15 mouse cellular contexts compared by ENCODE assay signal in genomic region chr14:55110076-55110475, GRCm38 (mm10). TPM values are rescaled to one million over a fixed set of nuclear protein-coding genes. Genes with fewer than 3 reads are reported as not detected.
A peak's percentile ranks its signal among the peaks of the same experiment; 100 is the strongest.
DNase-seq lines count a peak whose midpoint lies in the region; ATAC-seq and TF ChIP-seq lines count a peak whose summit lies in the region.
"Had no signal": no experiment of that assay in that cellular context is flagged by ENCODE, and none has a peak within 500 bp of the region (broad histone marks: within the 10 kb centered on the region; RNA-seq: fewer than 3 reads in every experiment).

No protein-coding gene starts in this region.

- peaks cover 8% of the 10 kb centered on the region; the same call in 1 of the 2 replicates for H3K36me3 ChIP-seq in forebrain, embryonic 15.5 days
- no peaks in the 10 kb centered on the region for H3K36me3 ChIP-seq in forebrain, embryonic 11.5 days (ENCODE audit: control insufficient read depth, insufficient read depth, low read length)
- H3K36me3 ChIP-seq in midbrain, embryonic 14.5 days (ENCODE audit: control insufficient read depth, insufficient read depth, low read length): peaks cover 17% of the 10 kb centered on the region
- H3K36me3 ChIP-seq in midbrain, embryonic 11.5 days (ENCODE audit: control insufficient read depth, insufficient read depth, low read length): no peaks in the 10 kb centered on the region
- peaks cover 17% of the 10 kb centered on the region for H3K36me3 ChIP-seq in hindbrain, embryonic 13.5 days

- H3K27ac ChIP-seq in forebrain, embryonic 15.5 days (replicated peaks): peak overlapping the region; percentile 92
- H3K27ac ChIP-seq in forebrain, embryonic 11.5 days (ENCODE audit: low read depth, low read length): no peak overlapping the region
- peak overlapping the region; percentile 79; the same call in 1 of the 2 replicates for H3K27ac ChIP-seq in midbrain, embryonic 14.5 days (replicated peaks; ENCODE audit: low read depth, low read length)
- no peak overlapping the region for H3K27ac ChIP-seq in midbrain, embryonic 11.5 days (ENCODE audit: low read depth, low read length)
- H3K27ac ChIP-seq in hindbrain, embryonic 13.5 days: peak overlapping the region; percentile 83; the same call in 1 of the 2 replicates
- peak overlapping the region; percentile 85 for H3K27ac ChIP-seq in olfactory bulb, adult 2 months (ENCODE audit: insufficient read depth, low read depth, low read length)
- H3K27ac ChIP-seq: heart, adult 2 months had no signal

- no peak overlapping the region for H3K4me2 ChIP-seq in forebrain, embryonic 15.5 days (replicated peaks)
- no peak overlapping the region for H3K4me2 ChIP-seq in forebrain, embryonic 11.5 days (ENCODE audit: low read depth, low read length, severe bottlenecking)
- H3K4me2 ChIP-seq in midbrain, embryonic 14.5 days (ENCODE audit: low read length): no peak overlapping the region
- H3K4me2 ChIP-seq in midbrain, embryonic 11.5 days: no peak overlapping the region
- no peak overlapping the region for H3K4me2 ChIP-seq in hindbrain, embryonic 13.5 days
- H3K4me2 ChIP-seq: lung, embryonic 14.5 days had no signal

- peaks cover 90% of the 10 kb centered on the region for H3K4me1 ChIP-seq in forebrain, embryonic 15.5 days
- peaks cover 20% of the 10 kb centered on the region for H3K4me1 ChIP-seq in forebrain, embryonic 11.5 days (replicated peaks; ENCODE audit: control insufficient read depth, insufficient read depth, low read length)
- H3K4me1 ChIP-seq in midbrain, embryonic 14.5 days (ENCODE audit: control insufficient read depth, insufficient read depth, low read length): peaks cover 58% of the 10 kb centered on the region
- H3K4me1 ChIP-seq in midbrain, embryonic 11.5 days (ENCODE audit: control insufficient read depth, insufficient read depth, low read length): peaks cover 29% of the 10 kb centered on the region
- H3K4me1 ChIP-seq in hindbrain, embryonic 13.5 days (replicated peaks): peaks cover 84% of the 10 kb centered on the region
- peaks cover 67% of the 10 kb centered on the region for H3K4me1 ChIP-seq in olfactory bulb, adult 2 months (ENCODE audit: control insufficient read depth, insufficient read depth, low read length)

- ATAC-seq in forebrain, embryonic 15.5 days (replicated peaks): no peak
- no peak for ATAC-seq in forebrain, embryonic 11.5 days (replicated peaks; ENCODE audit: low FRiP score)
- no peak for ATAC-seq in midbrain, embryonic 14.5 days (ENCODE audit: low FRiP score, low TSS enrichment)
- ATAC-seq in midbrain, embryonic 11.5 days (ENCODE audit: low FRiP score): no peak
- ATAC-seq in hindbrain, embryonic 13.5 days (ENCODE audit: low FRiP score): no peak
- ATAC-seq: intestine, embryonic 16.5 days had no signal

- no peak overlapping the region for H3K9ac ChIP-seq in forebrain, embryonic 15.5 days (replicated peaks)
- no peak overlapping the region for H3K9ac ChIP-seq in forebrain, embryonic 11.5 days (ENCODE audit: low read length)
- no peak overlapping the region; the same call in 1 of the 2 replicates for H3K9ac ChIP-seq in midbrain, embryonic 14.5 days (replicated peaks; ENCODE audit: low read length)
- H3K9ac ChIP-seq in midbrain, embryonic 11.5 days (ENCODE audit: low read length): no peak overlapping the region
- peak overlapping the region; percentile 64 for H3K9ac ChIP-seq in hindbrain, embryonic 13.5 days
- H3K9ac ChIP-seq: lung, embryonic 14.5 days had no signal

- no peak for TF ChIP-seq POLR2A in olfactory bulb, adult 2 months (IDR thresholded peaks at IDR 0.05; ENCODE audit: insufficient read depth, low read depth, low read length)

- DNase-seq in forebrain, embryonic 11.5 days (ENCODE audit: low spot score): no peak
- no peak for DNase-seq in midbrain, embryonic 14.5 days
- DNase-seq in midbrain, embryonic 11.5 days (ENCODE audit: low spot score, missing footprints): no peak
- no peak for DNase-seq in lung, postnatal 10 days
- DNase-seq: gastrocnemius, postnatal 10 days; heart, adult 2 months; heart, postnatal 10 days; kidney, postnatal 10 days; left cerebral cortex, postnatal 4 days; lung, embryonic 14.5 days had no signal

- 0 out of 2 replicates have a peak, but pooled peaks cover 9% of the 10 kb centered on the region for H3K27me3 ChIP-seq in forebrain, embryonic 15.5 days
- peaks cover 21% of the 10 kb centered on the region for H3K27me3 ChIP-seq in forebrain, embryonic 11.5 days (ENCODE audit: control insufficient read depth, insufficient read depth, low read length)
- H3K27me3 ChIP-seq in midbrain, embryonic 14.5 days (ENCODE audit: control insufficient read depth, insufficient read depth, low read length): peaks cover 11% of the 10 kb centered on the region; the same call in 1 of the 2 replicates
- peaks cover 21% of the 10 kb centered on the region for H3K27me3 ChIP-seq in midbrain, embryonic 11.5 days (ENCODE audit: control insufficient read depth, insufficient read depth, low read length)
- peaks cover 39% of the 10 kb centered on the region for H3K27me3 ChIP-seq in hindbrain, embryonic 13.5 days

- no peaks in the 10 kb centered on the region for H3K9me3 ChIP-seq in forebrain, embryonic 15.5 days
- no peaks in the 10 kb centered on the region for H3K9me3 ChIP-seq in forebrain, embryonic 11.5 days (ENCODE audit: control insufficient read depth, low read length)
- no peaks in the 10 kb centered on the region for H3K9me3 ChIP-seq in midbrain, embryonic 14.5 days (ENCODE audit: control insufficient read depth, low read length)
- no peaks in the 10 kb centered on the region for H3K9me3 ChIP-seq in midbrain, embryonic 11.5 days (ENCODE audit: control insufficient read depth, low read length)
- H3K9me3 ChIP-seq in hindbrain, embryonic 13.5 days: no peaks in the 10 kb centered on the region

- TF ChIP-seq CTCF in olfactory bulb, adult 2 months (IDR thresholded peaks at IDR 0.05; ENCODE audit: insufficient read depth, low read depth, low read length): no peak

- H3K4me3 ChIP-seq in forebrain, embryonic 15.5 days: no peak overlapping the region
- no peak overlapping the region for H3K4me3 ChIP-seq in forebrain, embryonic 11.5 days (ENCODE audit: low read depth, low read length)
- H3K4me3 ChIP-seq in midbrain, embryonic 14.5 days (replicated peaks; ENCODE audit: low read depth, low read length): no peak overlapping the region
- H3K4me3 ChIP-seq in midbrain, embryonic 11.5 days (ENCODE audit: low read depth, low read length): no peak overlapping the region
- no peak overlapping the region for H3K4me3 ChIP-seq in hindbrain, embryonic 13.5 days
- no peak overlapping the region for H3K4me3 ChIP-seq in olfactory bulb, adult 2 months (ENCODE audit: insufficient read depth, low read depth, low read length)
- H3K4me3 ChIP-seq: heart, adult 2 months; myocyte had no signal

- 41% methylated on average over 9 of the region's 9 CpGs for WGBS in forebrain, embryonic 15.5 days
- WGBS in forebrain, embryonic 11.5 days: 30% methylated on average over 9 of the region's 9 CpGs
- 39% methylated on average over 9 of the region's 9 CpGs for WGBS in midbrain, embryonic 14.5 days
- 34% methylated on average over 9 of the region's 9 CpGs for WGBS in midbrain, embryonic 11.5 days
- 35% methylated on average over 9 of the region's 9 CpGs for WGBS in hindbrain, embryonic 13.5 days
- 38% methylated on average over 9 of the region's 9 CpGs for WGBS in olfactory bulb, adult 2 months

RNA-seq across cellular contexts. Expression of gene Ap1g2, which starts 3.7 kb away (rescaled TPM):
- 11.4 and 13.0 TPM in 2 replicates for polyA plus RNA-seq in forebrain, embryonic 15.5 days (2015; fragmentation: Nextera tagmentation; extraction: Ambion mirVana)
- 13.9 and 14.8 TPM in 2 replicates for polyA plus RNA-seq in forebrain, embryonic 11.5 days (2014; fragmentation: Nextera tagmentation; extraction: Ambion mirVana)
- polyA plus RNA-seq in midbrain, embryonic 14.5 days (2014; fragmentation: Nextera tagmentation; extraction: Ambion mirVana): 6.8 and 7.6 TPM in 2 replicates
- polyA plus RNA-seq in midbrain, embryonic 11.5 days (2014; fragmentation: Nextera tagmentation; extraction: Ambion mirVana): 9.5 and 10.1 TPM in 2 replicates
- 6.5 and 6.6 TPM in 2 replicates for polyA plus RNA-seq in hindbrain, embryonic 13.5 days (2015; fragmentation: Nextera tagmentation; extraction: Ambion mirVana)
- polyA plus RNA-seq in olfactory bulb, adult 2 months (2012; ENCODE audit: insufficient read depth, insufficient read length, low replicate concordance, missing spikeins): not detected in 2 replicates

RNA-seq across cellular contexts. Expression of gene Jph4, which starts 6.7 kb away (rescaled TPM):
- polyA plus RNA-seq in forebrain, embryonic 15.5 days (2015; fragmentation: Nextera tagmentation; extraction: Ambion mirVana): 37.4 and 38.3 TPM in 2 replicates
- polyA plus RNA-seq in forebrain, embryonic 11.5 days (2014; fragmentation: Nextera tagmentation; extraction: Ambion mirVana): 2.9 and 3.7 TPM in 2 replicates
- 31.1 and 38.9 TPM in 2 replicates for polyA plus RNA-seq in midbrain, embryonic 14.5 days (2014; fragmentation: Nextera tagmentation; extraction: Ambion mirVana)
- 2.2 and 2.8 TPM in 2 replicates for polyA plus RNA-seq in midbrain, embryonic 11.5 days (2014; fragmentation: Nextera tagmentation; extraction: Ambion mirVana)
- polyA plus RNA-seq in hindbrain, embryonic 13.5 days (2015; fragmentation: Nextera tagmentation; extraction: Ambion mirVana): 22.2 and 22.6 TPM in 2 replicates
- not detected in 2 replicates for polyA plus RNA-seq in olfactory bulb, adult 2 months (2012; ENCODE audit: insufficient read depth, insufficient read length, low replicate concordance, missing spikeins)
- polyA plus RNA-seq: myocyte had no signal

RNA-seq across cellular contexts. Expression of gene Thtpa, which starts 15.5 kb away (rescaled TPM):
- polyA plus RNA-seq in forebrain, embryonic 15.5 days (2015; fragmentation: Nextera tagmentation; extraction: Ambion mirVana): 52.2 and 52.3 TPM in 2 replicates
- polyA plus RNA-seq in forebrain, embryonic 11.5 days (2014; fragmentation: Nextera tagmentation; extraction: Ambion mirVana): 28.6 and 31.1 TPM in 2 replicates
- polyA plus RNA-seq in midbrain, embryonic 14.5 days (2014; fragmentation: Nextera tagmentation; extraction: Ambion mirVana): 27.9 and 33.7 TPM in 2 replicates
- 22.0 and 22.7 TPM in 2 replicates for polyA plus RNA-seq in midbrain, embryonic 11.5 days (2014; fragmentation: Nextera tagmentation; extraction: Ambion mirVana)
- 29.8 and 30.7 TPM in 2 replicates for polyA plus RNA-seq in hindbrain, embryonic 13.5 days (2015; fragmentation: Nextera tagmentation; extraction: Ambion mirVana)
- not detected in 2 replicates for polyA plus RNA-seq in olfactory bulb, adult 2 months (2012; ENCODE audit: insufficient read depth, insufficient read length, low replicate concordance, missing spikeins)

RNA-seq across cellular contexts. Expression of gene Zfhx2, which starts 18.0 kb away (rescaled TPM):
- polyA plus RNA-seq in forebrain, embryonic 15.5 days (2015; fragmentation: Nextera tagmentation; extraction: Ambion mirVana): 27.4 and 30.6 TPM in 2 replicates
- polyA plus RNA-seq in forebrain, embryonic 11.5 days (2014; fragmentation: Nextera tagmentation; extraction: Ambion mirVana): 15.9 TPM in 2 replicates
- polyA plus RNA-seq in midbrain, embryonic 14.5 days (2014; fragmentation: Nextera tagmentation; extraction: Ambion mirVana): 24.9 and 28.4 TPM in 2 replicates
- polyA plus RNA-seq in midbrain, embryonic 11.5 days (2014; fragmentation: Nextera tagmentation; extraction: Ambion mirVana): 11.3 and 11.5 TPM in 2 replicates
- 29.4 and 31.9 TPM in 2 replicates for polyA plus RNA-seq in hindbrain, embryonic 13.5 days (2015; fragmentation: Nextera tagmentation; extraction: Ambion mirVana)
- polyA plus RNA-seq in olfactory bulb, adult 2 months (2012; ENCODE audit: insufficient read depth, insufficient read length, low replicate concordance, missing spikeins): not detected in 2 replicates

Comparison
In these comparisons a context has a peak if more than half of its experiments do, and no peak if none do; other contexts are left out.
1. H3K27ac ChIP-seq: peak in forebrain, embryonic 15.5 days (single experiment), midbrain, embryonic 14.5 days (single experiment), hindbrain, embryonic 13.5 days (single experiment) and olfactory bulb, adult 2 months (single experiment); none in forebrain, embryonic 11.5 days (single experiment) and midbrain, embryonic 11.5 days (single experiment).
2. RNA of gene Thtpa, which starts 15.5 kb away (polyA plus RNA-seq): 52.2 to 52.3 TPM in forebrain, embryonic 15.5 days, 27.9 to 33.7 TPM in midbrain, embryonic 14.5 days, 29.8 to 30.7 TPM in hindbrain, embryonic 13.5 days, 28.6 to 31.1 TPM in forebrain, embryonic 11.5 days and 22.0 to 22.7 TPM in midbrain, embryonic 11.5 days; not detected in olfactory bulb, adult 2 months; every median in the first group is over 10 times any median in the second.